Mouse (Mus musculus) testis, adult 2 months (tissue): ENCODE measurements at regions not wholly inside any gene's neighbourhood (a gene's known extent, or its start where the extent isn't known, plus 50 kb on each side); places are given as distances from the start of the nearest gene placed in this dataset.

Source experiments
- CTCF ChIP-seq: fragments of 200-500 bp; IDR thresholded peaks from 2 replicates; pipeline ENCODE4 v1.5.1; 2012; ENCODE audit warnings: low read depth, mild to moderate bottlenecking, inconsistent platforms, low read length, moderate library complexity; ENCODE audit not compliant: control insufficient read depth, insufficient read depth, insufficient replicate concordance
- POLR2A ChIP-seq: fragments of 200-500 bp; IDR thresholded peaks from 2 replicates; pipeline ENCODE4 v1.6.1; 2012; ENCODE audit warnings: low read depth, mild to moderate bottlenecking, inconsistent platforms, low read length, moderate library complexity; ENCODE audit not compliant: control insufficient read depth

DNA sequence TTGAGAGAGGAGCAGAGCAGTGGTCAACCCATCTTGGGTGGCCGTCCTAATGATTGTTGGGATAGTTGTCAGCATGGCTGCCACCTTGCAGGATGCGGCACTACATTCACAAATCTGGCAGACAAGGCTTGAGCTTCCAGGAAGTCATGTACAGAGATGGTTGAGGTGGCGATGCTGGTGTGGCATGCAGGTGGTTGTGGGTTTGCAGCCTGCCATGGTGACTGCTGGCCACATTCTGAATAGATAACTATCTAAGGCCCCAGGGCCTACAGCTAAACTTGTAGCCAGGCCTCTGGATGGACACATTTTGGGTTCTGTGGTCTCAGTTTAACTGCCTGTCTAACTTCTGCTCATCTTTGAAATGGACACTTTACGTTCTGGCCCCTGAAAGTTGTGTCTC, 265.8 kb upstream of the Id2 start:
- no peak for TF ChIP-seq POLR2A
- TF ChIP-seq CTCF = no peak
